Mouse (Mus musculus) forebrain, embryonic 16.5 days (tissue): Measurements from ENCODE around the gene Ces5a. TPM values are rescaled to one million over a fixed set of nuclear protein-coding genes. Genes with fewer than 3 reads are reported as not detected.

Source experiments
- ATAC-seq: fragments of 200-750 bp; cut with Nextera tagmentation; 2 replicates; pipeline ENCODE4 v1.8.0; 2017; ENCODE audit warnings: mild to moderate bottlenecking, moderate library complexity
- H3K27ac ChIP-seq: fragments of 300-500 bp; sonication (generic); 2 replicates; pipeline ENCODE4 v1.5.1; 2014; ENCODE audit warnings: low read length, control low read depth
- H3K27me3 ChIP-seq: fragments of 300-500 bp; sonication (generic); replicated peaks from 2 replicates; pipeline ENCODE4 v1.6.1; 2014; ENCODE audit warnings: low read length; ENCODE audit not compliant: control insufficient read depth, insufficient read depth
- H3K36me3 ChIP-seq: fragments of 300-500 bp; sonication (generic); 2 replicates; pipeline ENCODE4 v1.6.1; 2014; ENCODE audit not compliant: control insufficient read depth, insufficient read depth
- H3K4me1 ChIP-seq: fragments of 300-500 bp; sonication (generic); replicated peaks from 2 replicates; pipeline ENCODE4 v1.6.1; 2014; ENCODE audit warnings: low read length; ENCODE audit not compliant: control insufficient read depth, insufficient read depth
- H3K4me2 ChIP-seq: fragments of 300-500 bp; sonication (generic); 2 replicates; pipeline ENCODE4 v1.6.1; 2014; ENCODE audit warnings: mild to moderate bottlenecking, low read length, control low read depth
- H3K4me3 ChIP-seq: fragments of 300-500 bp; sonication (generic); replicated peaks from 2 replicates; pipeline ENCODE4 v1.5.1; 2014; ENCODE audit warnings: mild to moderate bottlenecking, low read length, control low read depth
- H3K9ac ChIP-seq: fragments of 300-500 bp; sonication (generic); replicated peaks from 2 replicates; pipeline ENCODE4 v1.6.1; 2014; ENCODE audit warnings: low read depth, low read length, control low read depth
- H3K9me3 ChIP-seq: fragments of 300-500 bp; sonication (generic); 2 replicates; pipeline ENCODE4 v1.6.1; 2016; ENCODE audit warnings: low read length; ENCODE audit not compliant: control insufficient read depth
- WGBS: fragments of 180-500 bp; shearing (Covaris S2); extraction: QIAGEN DNeasy Blood & Tissue Kit; methylation state at CpG from one replicate; pipeline ENCODE4 v1.1.7; 2014; 5-methylcytosine and 5-hydroxymethylcytosine counted together
- polyA plus RNA-seq: library from polyadenylated mRNA; unstranded; fragments of >200 nt; fragmentation: Nextera tagmentation; extraction: Ambion mirVana; gene quantifications from 2 replicates; pipeline ENCODE4 v1.2.1, GENCODE M21; 2015

Ces5a gene
- polyA plus RNA-seq, 1 experiment from 2014 or later = 0.75 TPM

DNA sequence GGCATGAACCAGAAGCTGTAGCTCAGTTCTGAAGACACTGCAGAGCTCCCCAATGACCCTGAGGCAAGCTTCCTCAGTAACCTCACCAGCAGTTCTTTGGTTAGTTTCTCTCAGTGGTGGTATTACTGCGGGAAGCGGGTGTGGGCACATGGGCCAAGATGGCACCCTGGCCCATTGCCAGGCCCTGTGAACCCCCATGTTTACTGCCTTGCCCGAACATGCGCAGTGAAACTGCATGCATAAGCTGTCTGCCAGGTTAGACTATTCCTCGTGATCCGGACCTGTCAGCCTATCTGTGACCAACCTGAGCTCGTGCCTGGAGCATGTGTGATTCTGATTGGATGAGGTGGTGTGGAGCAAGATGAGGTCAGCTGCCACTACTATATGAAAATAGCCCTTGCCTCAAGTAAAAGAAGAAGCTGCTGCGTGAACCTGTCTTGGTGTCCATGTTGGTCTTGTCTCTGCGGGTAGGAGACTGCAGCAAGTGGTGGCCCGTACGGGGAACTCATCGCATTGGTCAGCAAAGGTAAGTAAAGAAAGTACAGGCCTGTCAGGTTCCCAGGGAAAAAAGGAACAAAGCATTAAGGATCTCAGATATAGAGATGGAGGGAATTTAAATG, 81.3 kb downstream of the Ces5a start:
- Histone ChIP-seq H3K36me3 (no peaks in the 10 kb centered on the region), H3K27ac (no peak overlapping the region), H3K4me1 (no peaks in the 10 kb centered on the region), H3K27me3 (no peaks in the 10 kb centered on the region), H3K9me3 (no peaks in the 10 kb centered on the region), H3K4me3 (no peak overlapping the region), H3K4me2 (no peak overlapping the region), H3K9ac (no peak overlapping the region)
- ATAC-seq = no peak
- WGBS = 93% methylated on average over 12 of the region's 12 CpGs

Other genes starting within 250 kb of the Ces5a start
- gene Ces1g, start 198.5 kb downstream of the Ces5a start, polyA plus RNA-seq = not detected in 2 replicates
- gene Ces1h, start 156.1 kb downstream of the Ces5a start, polyA plus RNA-seq = not detected in 2 replicates